Mouse (Mus musculus) kidney, postnatal 10 days (tissue): ENCODE data around the gene Art2b.
"Not testable (repeated sequence)": the region's sequence is repeated elsewhere in the genome, so short reads cannot be mapped to it uniquely, and the experiment has no call there.

Experiments used
- DNase-seq: peaks from one replicate; pipeline ENCODE4 v3.0.0; 2021; ENCODE audit warnings: mixed read lengths

Gene Art2b

GRCm38 (mm10) chr7:101585408-101585807 lies at the start of gene Art2b:
Gene Art2b (minus strand): TSS chr7:101585600.
- no peak for DNase-seq

- DNase-seq: no peak
Measured at GRCm38 (mm10) chr7:101634513-101634912, 49.1 kb upstream of the Art2b start.

- DNase-seq: no peak
Measured at GRCm38 (mm10) chr7:101633629-101634177, 48.3 kb upstream of the Art2b start.

GRCm38 (mm10) chr7:101628481-101628880 lies 43.1 kb upstream of the Art2b start:
- no peak for DNase-seq

GRCm38 (mm10) chr7:101627166-101627565 lies 41.8 kb upstream of the Art2b start:
- DNase-seq: not testable (repeated sequence)

GRCm38 (mm10) chr7:101624283-101624682 lies 38.9 kb upstream of the Art2b start:
- DNase-seq: no peak

- DNase-seq: not testable (repeated sequence)
Measured at GRCm38 (mm10) chr7:101621861-101622260, 36.5 kb upstream of the Art2b start.

- DNase-seq: peak; percentile 70
Measured at GRCm38 (mm10) chr7:101620373-101620772, 35.0 kb upstream of the Art2b start.

GRCm38 (mm10) chr7:101618273-101618672 lies 32.9 kb upstream of the Art2b start:
- DNase-seq: no peak

- no peak for DNase-seq
Measured at GRCm38 (mm10) chr7:101617438-101618165, 32.2 kb upstream of the Art2b start.

- DNase-seq: no peak
Measured at GRCm38 (mm10) chr7:101616136-101616835, 30.9 kb upstream of the Art2b start.

GRCm38 (mm10) chr7:101615406-101615805 lies 30.0 kb upstream of the Art2b start:
- peak; percentile 15 for DNase-seq

GRCm38 (mm10) chr7:101612786-101613527 lies 27.6 kb upstream of the Art2b start:
- not testable (repeated sequence) for DNase-seq

GRCm38 (mm10) chr7:101607845-101608244 lies 22.4 kb upstream of the Art2b start:
- DNase-seq: no peak

GRCm38 (mm10) chr7:101600406-101600805 lies 15.0 kb upstream of the Art2b start:
- no peak for DNase-seq

GRCm38 (mm10) chr7:101598482-101598881 lies 13.1 kb upstream of the Art2b start:
- DNase-seq: no peak

- no peak for DNase-seq
Measured at GRCm38 (mm10) chr7:101594969-101595368, 9.6 kb upstream of the Art2b start.

GRCm38 (mm10) chr7:101584271-101584670 lies 1.1 kb downstream of the Art2b start:
- not testable (repeated sequence) for DNase-seq

- DNase-seq: no peak
Measured at GRCm38 (mm10) chr7:101582012-101582411, 3.4 kb downstream of the Art2b start.

GRCm38 (mm10) chr7:101580863-101581262 lies 4.5 kb downstream of the Art2b start:
- DNase-seq: not testable (repeated sequence)

GRCm38 (mm10) chr7:101574413-101574812 lies 11.0 kb downstream of the Art2b start:
- no peak for DNase-seq

GRCm38 (mm10) chr7:101573636-101574035 lies 11.8 kb downstream of the Art2b start:
- DNase-seq: not testable (repeated sequence)

GRCm38 (mm10) chr7:101564086-101564485 lies 21.3 kb downstream of the Art2b start:
- DNase-seq: no peak
